Mouse (Mus musculus): Measurements from ENCODE around the gene Maml1.

GRCm38 (mm10) chr11:50285696-50286095 is 6.4 kb downstream of the Maml1 start:
- no peak for TF ChIP-seq CTCF (IDR thresholded peaks at IDR 0.05; ENCODE audit: borderline replicate concordance, control insufficient read depth, extremely low read depth, insufficient read depth, low read length, poor library complexity)
- TF ChIP-seq POLR2A (IDR thresholded peaks at IDR 0.05; ENCODE audit: control insufficient read depth, extremely low read depth, insufficient read depth, low read length, poor library complexity) = no peak

Data from thymus, adult 2 months (tissue).